Mouse (Mus musculus): Measurements from ENCODE around the gene Tbx2. TPM values are rescaled to one million over a fixed set of nuclear protein-coding genes. Genes with fewer than 3 reads are reported as not detected.

The Tbx2 gene
- total and polyA plus RNA-seq, 3 experiments, result 5.5 to 7.5 (median 5.7) TPM

DNA sequence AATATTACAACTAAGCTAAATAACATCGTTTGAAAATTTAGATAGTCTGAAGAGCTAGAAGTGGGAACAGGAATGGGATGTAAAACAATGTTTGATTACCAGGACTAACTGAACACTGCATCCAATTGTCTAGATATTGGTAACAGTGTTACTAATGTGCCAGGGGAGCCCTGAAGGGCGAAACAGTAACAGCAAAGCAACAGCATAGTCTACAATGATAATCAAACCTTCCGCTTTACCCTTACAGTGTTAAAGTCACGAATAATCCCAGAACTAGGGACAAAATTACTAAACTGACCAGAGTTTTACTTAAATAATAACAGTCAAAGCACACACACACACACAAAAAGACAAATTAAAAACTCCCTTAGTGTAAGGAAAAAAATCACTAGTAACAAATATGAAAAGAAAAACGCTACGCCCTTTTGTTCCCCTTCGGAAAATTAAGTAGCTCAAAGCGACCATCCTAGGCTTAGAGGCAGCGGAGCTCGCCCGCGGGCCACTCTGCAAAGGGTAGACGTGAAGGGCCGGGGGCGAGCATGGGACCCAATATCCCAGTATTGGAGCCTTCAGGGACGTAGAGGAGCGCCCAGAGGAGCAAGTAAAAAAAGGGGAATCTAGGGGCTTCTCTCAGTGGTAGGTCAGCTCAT is 55.6 kb downstream of the Tbx2 start:
- no peaks in the 10 kb centered on the region for H3K36me3 ChIP-seq (ENCODE audit: control insufficient read depth, insufficient read depth, low read length)
- H3K79me2 ChIP-seq (replicated peaks; ENCODE audit: control insufficient read depth, insufficient read depth, low read length), result no peaks in the 10 kb centered on the region
- no peak for DNase-seq
- no peak overlapping the region for H3K27ac ChIP-seq
- no peak overlapping the region for H3K9ac ChIP-seq (ENCODE audit: low read depth, low read length)
- TF ChIP-seq CTCF (IDR thresholded peaks at IDR 0.05) (no peak), EP300 (IDR thresholded peaks at IDR 0.05; ENCODE audit: insufficient read depth, low read depth, low read length) (no peak), POLR2A (IDR thresholded peaks at IDR 0.05; ENCODE audit: insufficient read depth, low read depth, low read length) (no peak)
- intact Hi-C loops (cut with DNase I), result no loop called here
- no peak overlapping the region for H3K4me3 ChIP-seq
- no peaks in the 10 kb centered on the region for H3K4me1 ChIP-seq (ENCODE audit: control insufficient read depth, insufficient read depth, low read length)
- H3K27me3 ChIP-seq (ENCODE audit: control insufficient read depth, insufficient read depth, low read length), result peaks cover 42% of the 10 kb centered on the region
- WGBS, result 12% methylated on average over 17 of the region's 17 CpGs

DNA sequence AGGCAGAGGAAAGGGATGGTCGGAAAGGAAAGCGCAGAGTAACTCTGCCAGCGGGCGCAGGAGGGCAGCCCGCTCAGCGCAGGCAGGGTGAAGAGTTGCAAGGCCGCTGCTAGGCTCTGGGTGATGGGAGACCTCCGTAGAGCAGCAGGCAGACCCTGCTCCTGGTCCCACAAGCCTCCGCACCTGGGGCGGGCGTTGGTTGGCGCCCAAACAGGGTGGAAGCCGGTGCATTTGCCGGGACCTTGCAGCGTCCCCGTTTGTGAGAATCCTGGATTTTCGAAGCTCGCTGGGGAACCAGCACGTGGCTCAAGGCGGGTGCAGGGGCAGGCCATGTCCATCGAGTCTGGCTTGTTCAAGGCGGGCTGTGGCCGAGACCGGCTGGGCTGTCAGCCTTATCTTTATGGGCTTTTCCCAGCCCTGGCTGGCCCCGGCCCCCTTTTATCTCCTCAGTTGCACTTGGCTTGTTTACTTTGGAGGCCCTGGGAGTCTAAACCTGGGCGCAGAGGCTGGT is 56.2 kb downstream of the Tbx2 start:
- Histone ChIP-seq H3K4me1 (ENCODE audit: control insufficient read depth, insufficient read depth, low read length) (no peaks in the 10 kb centered on the region), H3K79me2 (replicated peaks; ENCODE audit: control insufficient read depth, insufficient read depth, low read length) (no peaks in the 10 kb centered on the region), H3K9ac (ENCODE audit: low read depth, low read length) (no peak overlapping the region), H3K27ac (no peak overlapping the region), H3K36me3 (ENCODE audit: control insufficient read depth, insufficient read depth, low read length) (no peaks in the 10 kb centered on the region), H3K4me3 (no peak overlapping the region), H3K27me3 (ENCODE audit: control insufficient read depth, insufficient read depth, low read length) (peaks cover 42% of the 10 kb centered on the region)
- intact Hi-C loops (cut with DNase I), result no loop called here
- WGBS, result 12% methylated on average over 26 of the region's 26 CpGs
- no peak for DNase-seq
- TF ChIP-seq CTCF (IDR thresholded peaks at IDR 0.05) (no peak), EP300 (IDR thresholded peaks at IDR 0.05; ENCODE audit: insufficient read depth, low read depth, low read length) (no peak), POLR2A (IDR thresholded peaks at IDR 0.05; ENCODE audit: insufficient read depth, low read depth, low read length) (no peak)

DNA sequence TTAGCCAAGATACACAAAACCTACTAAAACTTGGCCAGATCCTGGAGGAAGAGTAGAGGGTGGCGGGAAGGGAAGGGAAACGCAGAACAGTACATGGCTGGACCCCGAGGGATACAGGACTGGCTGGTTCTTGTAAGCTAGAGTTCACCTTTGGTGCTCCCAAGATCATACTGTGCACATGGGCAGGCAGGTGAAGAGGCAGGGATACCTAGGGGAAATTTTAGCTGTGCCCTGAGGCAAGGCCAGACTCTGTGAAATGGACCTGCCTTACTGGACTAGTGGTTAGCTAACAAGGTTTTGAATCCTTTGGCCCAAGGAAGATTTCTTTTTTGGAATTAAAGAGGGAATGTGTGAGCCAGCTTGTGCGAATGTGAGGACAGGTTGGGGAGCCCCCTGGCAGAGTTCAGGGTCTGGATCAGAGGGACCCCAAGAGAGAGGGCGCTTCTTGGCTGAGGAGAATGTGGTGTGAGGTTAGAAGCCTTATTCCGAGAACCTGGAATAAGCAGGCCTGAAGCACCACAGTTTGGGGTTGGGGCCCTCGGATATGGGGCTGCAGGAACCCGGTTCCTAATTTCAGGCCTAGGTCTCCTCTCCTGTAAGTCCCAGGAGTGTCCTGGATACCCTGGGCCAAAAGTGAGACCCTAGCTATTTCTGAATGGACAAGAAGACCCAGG is 56.8 kb downstream of the Tbx2 start:
- intact Hi-C loops (cut with DNase I), result no loop called here
- H3K36me3 ChIP-seq (ENCODE audit: control insufficient read depth, insufficient read depth, low read length), result no peaks in the 10 kb centered on the region
- DNase-seq, result no peak
- no peak overlapping the region for H3K9ac ChIP-seq (ENCODE audit: low read depth, low read length)
- TF ChIP-seq CTCF (IDR thresholded peaks at IDR 0.05), result no peak
- TF ChIP-seq EP300 (IDR thresholded peaks at IDR 0.05; ENCODE audit: insufficient read depth, low read depth, low read length), result no peak
- no peak for TF ChIP-seq POLR2A (IDR thresholded peaks at IDR 0.05; ENCODE audit: insufficient read depth, low read depth, low read length)
- H3K27ac ChIP-seq, result no peak overlapping the region
- WGBS, result 54% methylated on average over 8 of the region's 8 CpGs
- H3K4me3 ChIP-seq, result no peak overlapping the region
- no peaks in the 10 kb centered on the region for H3K79me2 ChIP-seq (replicated peaks; ENCODE audit: control insufficient read depth, insufficient read depth, low read length)
- no peaks in the 10 kb centered on the region for H3K4me1 ChIP-seq (ENCODE audit: control insufficient read depth, insufficient read depth, low read length)
- peaks cover 42% of the 10 kb centered on the region for H3K27me3 ChIP-seq (ENCODE audit: control insufficient read depth, insufficient read depth, low read length)

DNA sequence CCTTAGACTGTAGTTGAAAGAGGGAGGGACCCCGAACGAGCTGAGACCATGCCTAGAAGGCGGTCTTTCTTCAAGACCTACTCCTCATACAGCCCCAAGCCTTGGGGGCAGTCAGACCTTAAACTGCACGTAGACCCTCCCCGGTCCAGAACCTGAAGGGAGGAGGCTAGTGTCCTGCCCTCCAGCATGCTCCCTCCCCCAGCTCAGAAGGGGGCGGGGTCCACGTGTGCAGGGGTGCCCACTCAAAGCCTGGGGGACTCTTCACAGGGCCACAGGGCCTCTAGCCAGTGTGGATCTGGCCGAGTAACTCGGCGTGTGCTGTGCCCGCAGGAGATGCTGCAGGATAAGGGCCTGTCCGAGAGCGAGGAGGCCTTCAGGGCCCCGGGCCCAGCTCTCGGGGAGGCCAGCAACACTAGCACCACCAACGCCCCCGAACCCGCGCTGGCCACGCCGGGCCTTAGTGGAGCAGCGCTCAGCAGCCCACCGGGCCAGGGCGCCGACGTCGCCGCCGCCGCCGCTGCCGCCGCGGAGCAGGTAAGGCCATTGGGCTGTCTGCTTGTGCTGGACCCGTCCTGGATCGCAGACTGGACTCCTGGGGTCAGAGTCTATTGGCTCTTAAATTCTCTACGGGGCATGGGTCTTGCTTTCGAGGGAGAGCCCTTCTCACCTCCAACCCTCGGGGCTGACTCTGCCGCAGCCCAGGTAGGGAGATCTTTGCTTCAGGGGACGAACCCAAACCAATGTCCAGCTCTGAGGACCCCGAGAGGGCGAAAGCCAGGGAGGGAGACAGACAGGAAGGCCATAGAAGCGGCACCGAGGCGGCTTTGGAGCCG is 57.6 kb downstream of the Tbx2 start:
- H3K27ac ChIP-seq, result no peak overlapping the region
- TF ChIP-seq POLR2A (IDR thresholded peaks at IDR 0.05; ENCODE audit: insufficient read depth, low read depth, low read length) (no peak), EP300 (IDR thresholded peaks at IDR 0.05; ENCODE audit: insufficient read depth, low read depth, low read length) (no peak), CTCF (IDR thresholded peaks at IDR 0.05) (no peak)
- no peak overlapping the region for H3K9ac ChIP-seq (ENCODE audit: low read depth, low read length)
- 10% methylated on average over 47 of the region's 47 CpGs for WGBS
- H3K4me3 ChIP-seq, result no peak overlapping the region
- no peaks in the 10 kb centered on the region for H3K79me2 ChIP-seq (replicated peaks; ENCODE audit: control insufficient read depth, insufficient read depth, low read length)
- peaks cover 46% of the 10 kb centered on the region for H3K27me3 ChIP-seq (ENCODE audit: control insufficient read depth, insufficient read depth, low read length)
- H3K36me3 ChIP-seq (ENCODE audit: control insufficient read depth, insufficient read depth, low read length), result no peaks in the 10 kb centered on the region
- DNase-seq, result no peak
- intact Hi-C loops (cut with DNase I), result no loop called here
- peaks cover 2% of the 10 kb centered on the region; the same call in 1 of the 2 replicates for H3K4me1 ChIP-seq (ENCODE audit: control insufficient read depth, insufficient read depth, low read length)

DNA sequence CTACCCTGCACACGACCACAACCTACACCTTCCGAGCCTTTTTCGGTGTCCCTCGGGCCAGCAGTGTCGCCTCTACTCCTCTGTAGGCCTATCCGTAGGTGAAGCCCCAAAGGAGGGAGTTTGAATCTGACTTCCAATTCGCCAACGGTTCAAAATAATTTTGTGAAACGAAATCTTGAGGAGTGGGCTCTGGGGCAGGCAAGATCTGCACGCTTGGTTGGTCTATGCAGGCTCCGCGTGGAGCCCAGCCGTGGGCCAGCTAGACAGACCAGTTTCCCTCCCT is 58.2 kb downstream of the Tbx2 start:
- 10% methylated on average over 13 of the region's 13 CpGs for WGBS
- intact Hi-C loops (cut with DNase I), result no loop called here
- Histone ChIP-seq H3K4me1 (ENCODE audit: control insufficient read depth, insufficient read depth, low read length) (peaks cover 2% of the 10 kb centered on the region; the same call in 1 of the 2 replicates), H3K27ac (no peak overlapping the region), H3K9ac (ENCODE audit: low read depth, low read length) (no peak overlapping the region), H3K27me3 (ENCODE audit: control insufficient read depth, insufficient read depth, low read length) (peaks cover 47% of the 10 kb centered on the region), H3K36me3 (ENCODE audit: control insufficient read depth, insufficient read depth, low read length) (no peaks in the 10 kb centered on the region), H3K4me3 (no peak overlapping the region), H3K79me2 (replicated peaks; ENCODE audit: control insufficient read depth, insufficient read depth, low read length) (no peaks in the 10 kb centered on the region)
- DNase-seq, result no peak
- no peak for TF ChIP-seq CTCF (IDR thresholded peaks at IDR 0.05)
- no peak for TF ChIP-seq POLR2A (IDR thresholded peaks at IDR 0.05; ENCODE audit: insufficient read depth, low read depth, low read length)
- TF ChIP-seq EP300 (IDR thresholded peaks at IDR 0.05; ENCODE audit: insufficient read depth, low read depth, low read length), result no peak

Data from heart, adult 2 months (tissue).